Mouse (Mus musculus): ENCODE measurements around the gene Clcn2.

Clcn2 gene

DNA sequence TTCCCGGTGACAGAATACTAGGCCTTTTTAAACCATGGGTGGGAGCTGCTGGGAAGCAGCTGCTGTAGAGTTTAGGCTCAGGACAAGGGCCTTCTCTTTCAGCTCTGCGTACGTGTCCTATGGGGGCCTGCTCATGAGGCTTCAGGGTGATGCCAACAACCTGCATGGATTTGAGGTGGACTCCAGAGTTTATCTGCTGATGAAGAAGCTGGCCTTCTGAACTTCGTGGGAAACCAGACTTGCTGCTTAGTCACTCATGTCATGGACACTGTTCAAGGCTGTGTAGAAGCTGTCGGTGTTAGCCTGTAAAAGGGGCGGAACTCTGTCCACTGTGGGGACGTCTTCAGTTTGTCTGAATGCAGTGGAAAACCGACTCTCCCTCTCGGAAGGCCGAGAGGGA, 4.3 kb upstream of the Clcn2 start:
- DNase-seq = no peak

DNA sequence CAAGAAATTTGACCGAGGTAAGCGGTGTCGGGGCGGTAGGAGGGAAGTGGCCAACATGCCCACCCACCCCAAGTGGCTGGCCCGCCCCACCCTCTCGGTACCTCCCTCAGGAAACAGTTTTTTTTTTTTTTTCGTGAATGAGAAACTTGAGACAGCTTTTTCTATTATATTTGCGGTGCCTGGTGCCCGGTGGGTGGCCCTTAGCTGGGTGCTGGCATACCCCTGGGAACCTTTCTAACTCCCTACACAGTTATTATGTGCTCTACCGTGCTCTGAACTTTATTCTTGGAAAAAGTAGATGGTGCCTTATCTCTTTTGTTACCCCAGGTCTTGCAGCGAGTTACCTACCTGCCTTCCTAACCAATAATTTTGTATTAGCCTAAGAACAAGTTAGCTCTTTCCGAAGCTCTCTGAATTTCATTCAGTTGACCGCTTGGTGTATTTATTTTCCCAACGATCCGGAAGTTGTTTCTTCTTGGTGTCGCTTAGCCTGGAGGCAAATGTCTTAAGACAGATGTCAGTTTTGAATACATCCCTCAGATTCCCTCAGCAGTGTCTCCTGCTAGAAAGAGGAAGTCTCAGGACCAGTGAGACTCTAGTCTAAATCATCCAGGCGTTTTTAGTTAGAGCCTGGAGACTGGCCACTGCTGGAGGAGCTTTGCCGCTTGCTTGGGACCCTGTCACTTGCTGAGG, 578 bp upstream of the Clcn2 start:
- DNase-seq = no peak

DNA sequence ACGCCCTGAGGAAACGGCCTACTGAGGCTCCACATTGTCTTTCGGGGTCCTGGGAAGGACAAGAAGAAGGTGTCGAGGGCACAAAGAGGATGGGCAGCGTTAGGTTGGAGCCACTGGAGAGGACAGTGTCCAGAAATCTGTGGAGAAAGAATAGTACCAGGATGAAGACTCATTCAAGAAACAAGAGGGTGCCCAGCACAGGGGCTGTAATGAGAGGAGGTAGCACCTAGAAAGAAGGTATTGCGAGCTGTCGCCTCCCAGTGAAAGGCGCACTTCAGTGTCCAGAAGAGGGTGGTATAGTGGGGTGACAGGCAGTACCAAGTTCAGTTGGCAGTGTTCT, 735 bp downstream of the Clcn2 start:
- DNase-seq = no peak

DNA sequence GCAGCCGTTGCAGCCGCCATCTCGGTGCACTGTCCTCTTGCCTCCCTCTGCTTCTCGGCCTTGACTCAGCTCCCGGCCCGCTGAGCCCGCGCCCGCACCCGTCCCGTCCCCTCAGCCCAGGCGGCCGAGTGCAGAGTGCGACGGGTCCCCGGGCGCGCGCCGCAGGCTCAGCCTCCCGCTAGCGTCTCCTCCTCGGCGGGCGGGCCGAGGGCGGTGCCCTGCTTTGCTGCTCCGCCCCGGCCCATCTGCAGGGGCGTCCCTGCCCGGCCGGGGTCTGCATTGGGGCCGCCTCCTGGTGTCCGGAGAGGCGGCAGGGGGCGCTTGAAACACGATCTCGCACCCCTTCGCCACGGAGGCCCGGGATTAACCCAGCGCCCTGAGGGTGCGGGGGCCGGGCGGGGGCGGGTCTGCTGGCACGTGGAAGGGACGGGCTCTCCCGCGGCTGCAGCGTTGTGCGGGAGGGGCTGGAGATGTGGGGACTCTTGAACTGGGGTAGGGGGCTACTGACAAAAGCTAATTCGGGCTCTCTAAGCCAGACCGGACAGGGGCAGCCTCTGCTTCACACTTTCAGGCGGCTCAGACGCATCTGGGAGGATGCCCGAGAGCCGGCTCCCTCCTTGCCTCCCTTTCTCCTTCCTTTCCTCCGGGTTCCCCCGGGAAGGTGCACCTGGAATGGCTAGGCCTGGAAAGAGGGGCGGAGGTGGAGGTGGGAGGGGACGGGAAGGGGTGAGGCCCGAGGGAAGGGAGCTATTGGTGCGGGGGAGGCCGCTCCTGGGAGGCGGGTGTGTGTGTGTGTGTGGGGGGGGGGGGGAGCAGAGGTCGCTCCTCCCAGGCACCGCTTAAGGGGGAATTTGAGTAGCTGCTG, 1.3 kb downstream of the Clcn2 start:
- DNase-seq = peak; percentile 51 to 56

DNA sequence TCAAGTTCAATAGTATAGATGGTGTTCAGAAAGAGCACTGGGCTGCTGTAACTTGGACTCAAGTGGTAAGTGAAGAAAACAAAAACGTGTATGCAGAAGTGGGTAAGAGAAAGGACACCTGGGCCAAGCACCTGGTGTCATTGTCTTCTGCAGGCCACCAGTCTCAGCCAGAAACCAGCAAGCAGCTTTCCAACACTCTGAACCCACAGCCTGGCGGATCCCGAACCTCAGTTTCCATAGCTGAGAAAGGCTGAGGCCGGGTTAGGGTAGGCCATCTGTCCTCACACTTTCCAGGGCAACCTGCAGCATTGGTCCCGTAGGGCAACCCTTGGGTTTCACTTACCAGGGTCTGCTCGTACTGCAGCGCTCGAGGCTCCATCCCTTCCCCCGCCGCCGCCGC, 2.0 kb downstream of the Clcn2 start:
- DNase-seq = no peak

DNA sequence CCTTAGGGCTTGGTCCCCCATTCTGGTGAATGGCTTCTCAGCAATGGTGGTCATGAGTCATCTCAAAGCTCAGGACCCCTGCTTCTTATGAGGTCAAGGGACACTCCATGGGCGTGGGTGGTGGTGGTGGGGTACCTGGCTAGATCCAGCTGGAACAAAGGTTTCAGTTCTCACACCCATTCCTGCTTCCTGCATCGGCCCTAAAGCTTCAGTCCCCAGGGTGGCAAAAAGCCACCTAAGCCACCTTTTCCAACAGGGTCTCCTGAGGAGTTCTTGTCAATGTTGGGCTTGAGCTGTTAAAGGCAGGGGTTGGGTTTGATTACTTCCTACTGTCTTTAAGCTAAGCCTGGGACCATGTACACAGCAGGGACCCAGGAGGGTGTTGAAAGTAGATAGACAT, 2.4 kb downstream of the Clcn2 start:
- no peak for DNase-seq

DNA sequence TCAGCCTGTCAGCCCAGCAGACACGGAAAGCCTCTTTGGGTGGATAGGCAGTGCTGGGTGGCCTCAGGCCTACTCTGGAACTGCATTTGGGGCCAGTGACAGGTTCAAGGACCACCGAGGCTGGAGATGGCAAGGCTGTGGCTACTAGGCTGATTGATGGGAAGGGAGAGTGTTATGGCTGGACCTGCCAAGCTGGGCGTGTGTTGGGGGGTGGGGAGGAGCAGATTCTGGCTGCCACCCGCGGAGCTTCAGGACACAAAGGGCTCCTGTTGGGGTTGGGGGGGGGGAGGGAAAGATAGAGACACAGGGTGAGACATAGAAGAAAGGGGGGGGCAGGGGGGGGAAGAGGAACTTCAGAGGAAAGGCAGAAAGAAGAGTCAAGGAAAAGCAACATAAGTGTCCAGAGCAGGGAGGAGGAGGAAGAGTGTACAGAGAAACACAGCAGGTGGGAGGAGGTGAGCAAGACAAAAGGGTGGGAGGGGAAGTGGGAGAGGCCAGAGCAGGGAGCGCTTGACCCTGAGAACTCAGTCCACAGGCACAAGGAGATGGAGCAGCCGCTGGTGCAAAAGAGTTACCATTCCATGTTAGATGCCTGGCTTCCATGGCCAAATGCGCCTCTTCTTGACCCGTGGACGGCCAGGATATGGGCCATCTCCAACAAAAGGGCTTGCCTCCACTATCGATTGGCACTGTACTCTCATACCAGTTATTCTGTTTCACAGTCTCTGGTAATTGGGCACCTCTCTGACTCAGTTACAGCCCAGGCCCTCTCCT, 3.1 kb downstream of the Clcn2 start:
- no peak for DNase-seq

DNA sequence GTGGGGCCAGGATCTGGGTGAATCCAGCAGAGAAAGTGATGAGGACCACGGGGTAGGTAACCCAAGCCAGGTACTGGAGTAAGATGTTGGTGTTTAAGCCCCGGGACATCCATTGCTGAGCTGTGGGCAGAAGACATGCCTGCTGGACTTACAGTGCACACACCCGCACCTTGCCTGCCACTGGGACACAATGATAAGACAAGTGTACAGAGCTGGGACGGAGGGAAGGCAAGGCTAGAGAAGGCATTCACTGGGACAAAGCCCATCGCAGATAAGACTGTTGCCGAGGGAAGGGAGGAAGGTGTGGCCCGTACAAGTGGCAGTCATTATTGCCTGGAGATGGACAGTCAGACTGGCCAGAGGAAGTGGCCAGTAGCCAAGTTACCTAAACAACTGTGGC, 4.7 kb downstream of the Clcn2 start:
- DNase-seq = no peak

DNA sequence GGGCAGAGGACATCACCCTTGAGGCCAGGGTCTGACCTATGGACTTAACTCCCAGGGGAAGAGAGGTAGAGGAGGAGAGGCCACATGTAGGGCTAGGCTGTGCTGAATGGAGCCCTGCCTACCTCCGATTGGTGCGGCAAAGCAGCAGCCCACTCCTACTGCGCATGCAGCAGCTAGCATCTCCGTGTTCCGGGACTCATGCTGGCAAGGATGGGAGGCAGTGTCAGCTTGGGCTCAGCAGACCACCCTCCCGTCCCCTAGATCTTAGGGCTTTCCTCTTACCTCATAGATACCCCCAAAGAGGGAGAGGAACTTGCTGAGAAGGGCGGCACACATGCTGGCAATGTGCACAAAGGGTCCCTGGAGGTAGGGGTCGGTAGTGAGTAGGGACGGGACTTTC, 5.4 kb downstream of the Clcn2 start:
- DNase-seq = no peak

DNA sequence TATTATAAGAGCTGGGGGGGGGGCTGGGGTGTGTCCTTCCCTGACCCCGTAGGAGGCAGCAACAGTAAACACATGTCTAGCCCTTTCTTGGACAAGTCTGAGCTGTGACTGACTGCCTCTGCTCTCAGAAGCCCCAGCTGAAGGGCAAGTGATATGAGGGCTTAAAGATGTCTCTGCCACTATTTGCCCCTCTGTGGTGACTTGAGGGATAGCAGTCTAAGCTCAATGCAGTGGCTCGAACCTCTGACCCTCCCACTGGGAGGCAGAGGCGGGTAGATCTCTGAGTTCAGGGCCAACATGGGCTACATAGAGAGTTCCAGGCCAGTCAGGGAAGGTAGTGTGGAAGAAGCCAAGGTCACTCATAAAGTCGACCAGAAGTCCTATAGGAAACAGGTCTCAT, 6.7 kb downstream of the Clcn2 start:
- DNase-seq = no peak

DNA sequence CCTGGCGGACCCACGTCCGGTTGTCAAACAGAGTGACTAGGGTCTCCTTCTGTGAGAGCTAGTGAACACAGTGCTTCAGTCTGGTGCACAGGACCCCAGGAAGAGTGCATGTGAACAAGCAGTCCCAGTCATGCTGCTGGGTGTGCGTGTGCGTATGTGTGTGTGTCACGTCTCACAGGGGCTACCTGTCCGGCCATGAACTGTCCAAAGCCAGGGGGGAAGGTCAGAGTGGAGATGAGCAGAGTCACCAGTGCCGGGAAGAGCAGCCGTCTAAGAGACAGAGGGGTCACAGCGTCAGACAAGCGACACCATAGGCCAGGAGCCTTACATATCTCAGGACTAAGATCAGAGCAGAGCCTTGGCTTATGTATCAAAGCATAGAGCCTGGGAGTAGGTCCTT, 7.2 kb downstream of the Clcn2 start:
- no peak for DNase-seq

DNA sequence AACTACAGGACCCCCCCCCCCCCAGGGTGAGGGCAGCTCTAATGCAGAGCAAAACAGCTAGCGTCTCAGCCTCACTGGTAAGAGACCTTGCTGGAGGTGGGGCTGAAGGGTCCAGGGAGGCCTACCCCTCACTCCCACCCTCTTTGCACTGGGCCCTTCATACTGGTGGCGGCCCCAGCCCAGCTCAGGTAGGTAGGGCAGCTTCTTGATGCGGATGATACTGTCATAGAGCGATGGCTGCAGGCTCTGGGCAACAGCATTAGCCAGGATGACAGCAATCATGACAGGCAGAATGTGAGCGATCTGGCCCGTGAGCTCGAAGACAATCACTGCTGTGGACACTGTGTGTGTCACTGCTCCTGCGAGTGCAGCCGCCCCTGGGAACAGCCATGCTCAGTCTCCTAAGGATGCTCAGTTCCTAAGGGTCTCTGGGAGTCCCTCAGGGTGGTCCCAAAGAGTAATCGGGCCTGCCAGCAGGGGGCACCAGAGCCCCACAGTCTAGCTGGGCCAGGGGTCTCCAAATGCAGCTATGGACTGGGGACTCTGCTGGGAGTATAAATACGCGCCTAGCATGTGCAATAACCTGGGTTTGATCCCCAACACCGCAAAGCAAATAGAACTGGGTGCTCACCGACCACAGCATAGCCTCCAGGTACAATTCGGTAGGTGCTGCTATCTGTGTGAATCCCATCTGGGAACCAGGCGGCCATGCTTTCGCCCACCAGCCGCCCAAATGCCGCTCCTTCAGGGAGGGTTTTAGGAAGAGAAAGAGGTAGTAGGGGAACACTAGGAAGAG, 8.4 kb downstream of the Clcn2 start:
- peak; percentile 60 to 65 for DNase-seq

DNA sequence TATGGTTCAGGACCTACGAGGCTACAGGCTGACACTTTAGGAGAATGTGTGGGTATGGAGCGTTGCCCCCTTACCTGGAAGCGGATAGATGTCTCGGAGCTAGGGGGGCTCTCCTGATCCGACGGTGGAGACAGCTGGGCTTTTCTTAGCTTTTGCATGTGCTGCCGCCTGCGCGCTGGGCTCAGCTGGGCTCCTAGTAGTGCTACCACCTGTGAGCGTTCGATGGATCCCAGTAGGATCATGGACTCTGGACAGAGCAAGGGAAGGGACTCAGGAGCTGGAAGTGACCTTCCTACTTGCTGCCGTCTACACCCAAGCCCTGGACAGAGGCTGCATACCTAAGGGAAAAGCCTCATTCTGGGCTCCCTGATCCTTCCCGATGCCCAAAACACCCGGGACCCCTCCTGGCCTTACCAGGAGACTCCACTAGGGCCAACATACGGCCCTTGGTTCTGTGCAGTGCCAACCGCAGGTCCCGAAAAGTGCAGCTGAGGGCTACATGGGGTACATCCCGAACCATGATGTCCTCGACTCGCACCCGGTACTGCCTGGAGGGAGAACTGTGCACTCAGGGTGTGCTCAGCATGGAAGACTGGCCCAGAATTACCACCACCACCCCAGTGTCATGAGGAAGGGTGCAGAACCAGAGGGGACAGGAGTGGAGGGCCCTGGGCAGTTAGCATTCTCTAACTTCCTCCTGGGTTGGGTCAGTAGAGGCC, 9.2 kb downstream of the Clcn2 start:
- no peak for DNase-seq

DNA sequence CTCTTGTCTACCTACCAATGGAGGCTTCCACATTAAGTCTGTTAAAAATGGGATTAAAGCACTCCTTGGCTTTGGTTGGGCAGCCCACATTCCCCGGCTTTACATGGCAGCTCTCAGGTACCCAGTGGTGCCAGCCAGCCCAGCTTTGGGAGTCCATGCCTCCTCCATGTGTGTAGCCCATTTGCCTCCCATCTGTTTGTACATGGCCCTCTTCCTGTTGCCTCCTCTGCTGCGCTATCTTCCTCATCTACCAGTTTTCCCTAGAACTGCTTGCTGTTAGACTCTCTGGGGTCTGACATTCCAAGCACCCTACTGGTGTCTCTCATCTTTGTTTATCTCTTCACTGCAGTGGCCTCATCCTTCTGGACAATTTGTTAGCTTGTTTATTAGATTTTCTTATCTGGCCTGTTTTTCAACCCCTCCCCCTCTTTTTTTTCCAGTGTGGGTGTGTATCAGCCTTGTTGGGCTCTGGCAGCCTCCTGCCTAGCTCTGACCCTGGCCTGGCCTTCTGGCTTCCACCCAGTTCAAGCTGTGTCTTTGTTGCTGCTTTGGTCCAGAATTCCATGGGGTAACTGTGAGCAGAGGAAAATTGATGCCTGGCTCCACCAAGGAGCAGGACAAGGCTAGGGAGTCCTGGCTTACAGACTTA, 11.0 kb downstream of the Clcn2 start:
- DNase-seq = no peak

DNA sequence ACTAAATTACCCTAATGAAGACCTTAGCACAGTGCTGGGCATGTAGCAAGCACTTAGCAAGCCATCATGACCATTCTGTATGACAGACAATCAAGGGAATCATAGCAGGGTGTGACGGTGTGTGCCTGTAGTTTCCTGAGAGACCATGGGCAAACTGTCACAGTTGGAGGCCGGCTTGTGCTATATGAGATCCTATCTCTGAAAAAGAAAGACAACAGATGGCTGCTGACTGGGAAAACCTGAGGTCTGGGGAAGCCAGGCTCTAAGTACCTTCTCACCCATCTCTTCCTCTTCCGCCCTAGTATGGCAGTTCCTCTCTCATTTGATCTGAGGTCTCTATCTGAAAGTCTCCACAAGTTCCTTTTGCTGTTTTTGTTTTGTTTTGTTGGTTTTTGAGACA, 11.8 kb downstream of the Clcn2 start:
- no peak for DNase-seq

DNA sequence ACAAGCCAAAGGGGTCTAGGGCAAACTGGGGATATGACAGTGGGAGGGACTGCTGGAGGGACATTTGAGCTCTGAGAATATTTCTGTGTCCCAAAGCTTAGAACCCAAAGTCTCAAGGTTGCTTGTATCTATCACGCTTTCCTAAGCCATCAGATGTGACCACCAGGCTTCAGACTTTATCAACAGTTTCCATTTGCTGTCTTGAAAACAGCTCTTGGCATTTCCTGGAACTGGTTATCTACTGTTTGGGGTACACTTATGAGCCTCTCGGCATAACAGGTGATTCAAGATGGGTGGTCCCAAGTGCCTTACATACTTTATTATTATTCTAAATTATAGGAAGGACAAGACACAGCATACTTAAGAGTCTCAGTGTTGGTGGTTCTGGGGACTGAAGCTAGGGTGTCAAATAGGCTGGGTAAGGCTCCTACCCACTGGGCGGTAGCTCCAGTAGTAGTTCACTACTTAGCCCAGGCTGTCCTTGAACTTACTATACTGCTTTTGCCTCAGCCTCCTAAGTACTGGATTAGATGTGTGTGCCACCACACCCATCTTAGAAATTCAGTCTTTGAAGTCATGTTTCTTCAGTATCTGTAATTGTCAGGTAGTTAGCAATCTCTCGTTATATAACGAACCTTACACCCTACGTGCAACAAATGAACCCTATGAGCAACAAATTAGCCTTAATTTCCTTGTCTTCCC, 13.7 kb downstream of the Clcn2 start:
- no peak for DNase-seq

DNA sequence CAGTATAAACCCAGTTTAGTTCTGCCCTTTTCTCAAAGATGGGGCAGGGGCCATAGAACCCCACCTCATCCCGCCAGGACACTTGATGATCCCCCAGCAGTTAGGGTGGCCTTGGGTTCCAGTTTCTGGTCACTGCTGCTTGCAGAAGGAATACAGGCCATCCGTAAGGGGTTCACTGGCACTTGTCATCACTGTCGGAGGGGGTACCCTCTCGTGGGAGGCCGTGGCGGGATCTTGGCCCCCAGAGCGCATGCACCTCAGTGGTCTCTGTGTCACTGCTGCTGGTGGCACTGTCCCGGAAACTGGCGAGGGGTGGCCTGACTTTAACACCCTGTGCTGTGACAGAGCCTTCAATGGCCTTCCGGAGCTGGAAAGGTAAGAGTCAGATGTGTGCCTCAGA, 14.5 kb downstream of the Clcn2 start:
- no peak for DNase-seq

DNA sequence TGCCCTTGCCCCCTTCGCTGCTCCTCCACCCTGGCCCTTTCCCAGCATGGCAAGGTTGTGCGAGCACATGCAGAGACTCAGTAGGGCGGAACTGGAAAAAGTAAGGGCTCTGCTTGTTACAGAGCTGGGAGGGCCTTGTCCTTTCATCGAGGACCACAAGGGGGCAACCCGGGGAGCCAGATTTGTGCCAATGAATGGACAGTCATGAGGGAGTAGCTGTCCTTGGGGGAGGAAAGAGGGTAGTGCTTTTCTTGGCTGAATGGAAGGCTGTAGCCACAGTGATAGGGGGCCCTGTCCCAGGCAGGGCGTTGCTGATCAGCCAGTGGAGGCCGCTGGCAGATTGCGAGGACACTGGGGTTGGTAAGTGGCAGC, 15.0 kb downstream of the Clcn2 start:
- peak; percentile 62 to 66 for DNase-seq

DNA sequence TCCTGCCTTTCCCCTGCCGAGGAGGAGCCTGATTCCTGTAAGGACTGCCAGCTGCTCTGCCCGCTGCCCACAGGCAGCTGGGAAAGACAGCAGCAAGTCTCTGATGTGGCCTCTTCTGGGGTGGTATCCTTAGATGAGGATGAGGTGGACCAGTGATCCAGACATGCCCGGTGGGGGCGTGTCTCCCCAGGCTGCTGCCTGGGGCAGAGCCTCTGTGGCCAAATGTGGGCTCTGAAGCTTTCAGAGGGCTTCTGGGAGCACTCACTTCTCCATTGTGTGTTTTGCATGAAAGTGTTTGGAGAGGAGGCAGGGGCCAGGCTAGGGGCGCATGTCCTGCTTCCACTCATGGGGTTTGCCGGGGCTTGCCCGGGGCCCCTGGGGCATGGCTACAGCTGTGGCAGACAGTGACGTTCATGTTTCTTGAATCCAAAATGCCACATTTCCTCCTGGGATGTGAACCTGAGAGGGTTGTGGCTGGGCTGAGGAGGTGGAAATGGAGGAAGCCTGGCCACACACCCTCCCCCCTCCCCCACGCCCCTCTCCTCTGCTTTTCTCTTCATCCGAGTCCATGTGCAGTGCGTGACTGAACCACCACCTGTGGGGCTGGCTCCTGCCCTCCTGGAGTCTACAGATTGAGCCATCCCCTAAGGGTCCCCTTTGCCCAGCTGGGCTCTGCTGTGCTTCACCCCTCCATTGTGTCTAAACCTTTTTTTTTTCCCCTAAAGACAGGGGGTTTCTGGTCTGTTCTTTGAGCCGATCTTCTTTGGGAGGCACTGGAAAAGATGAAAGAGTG, 15.6 kb downstream of the Clcn2 start:
- no peak for DNase-seq

DNA sequence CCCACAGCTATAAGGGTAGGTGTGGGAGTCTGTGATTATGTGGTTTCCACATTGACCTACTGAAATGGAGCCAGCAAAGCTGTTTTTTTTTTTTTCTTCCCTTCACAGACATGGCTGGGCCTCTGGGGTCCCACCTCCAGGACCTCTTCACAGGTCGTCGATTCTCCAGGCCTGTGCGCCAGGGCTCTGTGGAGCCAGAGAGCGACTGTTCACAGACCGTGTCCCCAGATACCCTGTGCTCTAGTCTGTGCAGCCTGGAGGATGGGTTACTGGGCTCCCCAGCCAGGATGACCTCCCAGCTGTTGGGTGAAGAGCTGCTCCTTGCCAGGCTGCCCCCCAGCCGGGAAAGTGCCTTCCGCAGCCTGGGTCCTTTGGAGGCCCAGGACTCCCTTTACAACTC, 16.2 kb downstream of the Clcn2 start:
- DNase-seq = no peak
